Comparison of ENCODE assay signal across 18 mouse cellular contexts in the genomic region with DNA sequence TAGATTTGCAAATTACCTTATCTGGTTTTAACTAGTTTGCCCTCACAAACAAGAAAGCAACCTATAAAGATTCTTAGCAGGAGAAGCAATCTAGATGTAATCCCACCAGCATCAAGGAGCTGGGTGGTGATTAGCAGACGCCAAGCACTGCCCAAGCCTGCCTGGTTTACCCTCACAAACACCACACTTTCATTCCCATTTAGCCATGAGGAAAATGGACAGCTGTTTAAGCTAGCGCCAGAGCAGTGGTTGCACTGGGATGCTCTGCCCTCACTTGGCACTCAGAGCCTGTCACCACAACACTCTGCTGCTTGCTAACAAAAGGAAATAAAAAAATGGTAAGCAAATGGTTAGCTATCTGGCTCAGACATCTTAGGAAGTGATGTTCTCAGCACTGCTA. TPM values are rescaled to one million over a fixed set of nuclear protein-coding genes. Genes with fewer than 3 reads are reported as not detected.
DNase-seq lines count a peak whose midpoint lies in the region; TF ChIP-seq lines count a peak whose summit lies in the region.
"Had no signal": no experiment of that assay in that cellular context is flagged by ENCODE, and none has a peak within 500 bp of the region (broad histone marks: within the 10 kb centered on the region; RNA-seq: fewer than 3 reads in every experiment).

No protein-coding gene starts in this region.

- TF ChIP-seq CTCF in C2C12 (IDR thresholded peaks at IDR 0.05; ENCODE audit: control insufficient read depth, insufficient read depth, insufficient read length), result no peak

- no peak overlapping the region for H3ac ChIP-seq in C2C12 (ENCODE audit: control insufficient read depth, insufficient read length, low read depth)

- H3K27me3 ChIP-seq in C2C12 (ENCODE audit: control insufficient read depth, insufficient read depth, insufficient read length), result no peaks in the 10 kb centered on the region
- H3K27me3 ChIP-seq: embryonic facial prominence, embryonic 12.5 days; forebrain, embryonic 13.5 days; forebrain, embryonic 15.5 days had no signal

- peak; percentile 60 for DNase-seq in heart, adult 11 months
- no peak for DNase-seq in heart, postnatal 4 days
- DNase-seq in lung, postnatal 14 days, result no peak
- DNase-seq in left cerebral cortex, adult 9 months (ENCODE audit: low spot score in 2 of 2), result no peak
- DNase-seq: adrenal gland, adult 2 months; adrenal gland, postnatal 10 days; adrenal gland, postnatal 36 days; B cell, adult 2 months; cerebellum, adult 11-12 months; cerebellum, adult 8-10 months; cerebellum, postnatal 10 days; cerebellum, postnatal 25 days; forebrain, postnatal 0 days had no signal

- H3K36me3 ChIP-seq in C2C12 (ENCODE audit: control insufficient read depth, insufficient read depth), result no peaks in the 10 kb centered on the region
- H3K36me3 ChIP-seq: embryonic facial prominence, embryonic 10.5 days; embryonic facial prominence, embryonic 12.5 days; forebrain, embryonic 15.5 days had no signal

- no peaks in the 10 kb centered on the region for H3K79me3 ChIP-seq in C2C12 (ENCODE audit: low read depth)

- H3K4me3 ChIP-seq in C2C12 (ENCODE audit: insufficient read depth, poor library complexity, severe bottlenecking), result no peak overlapping the region
- H3K4me3 ChIP-seq: embryonic facial prominence, embryonic 10.5 days; embryonic facial prominence, embryonic 12.5 days; forebrain, embryonic 13.5 days; forebrain, embryonic 15.5 days had no signal

- H3K79me2 ChIP-seq in C2C12 (ENCODE audit: control insufficient read depth, insufficient read depth), result no peaks in the 10 kb centered on the region

TF ChIP-seq in C2C12, 6 proteins besides CTCF, POLR2A, EP300 and RAD21:
- TF ChIP-seq MAX (IDR thresholded peaks at IDR 0.05) (no peak), USF1 (IDR thresholded peaks at IDR 0.05; ENCODE audit: low read depth) (no peak), MYOG (IDR thresholded peaks at IDR 0.05; ENCODE audit: control insufficient read depth, extremely low read depth, insufficient read length) (no peak), CEBPB (IDR thresholded peaks at IDR 0.05; ENCODE audit: low read depth) (no peak), FOSL1 (IDR thresholded peaks at IDR 0.05; ENCODE audit: insufficient read depth, low read length, poor library complexity, severe bottlenecking) (no peak), MYOD1 (IDR thresholded peaks at IDR 0.05; ENCODE audit: control insufficient read depth, insufficient read length, low read depth) (peak; percentile 56)
TF ChIP-seq in C2C12: peak in this region for 1.

RNA-seq across cellular contexts. Expression of gene Usp47, which starts 9.2 kb away (rescaled TPM):
- 10 to 100 TPM; 90.9 to 91.6 TPM for total RNA-seq in heart, postnatal 4 days (2021)
- 24.7 TPM for polyA plus RNA-seq in C2C12 (2012; fragmentation: generic; extraction: Trizol)
